Mouse (Mus musculus) urinary bladder, postnatal 36 days (tissue): Measurements from ENCODE around the gene Khdrbs1.
"Not testable (repeated sequence)": the region's sequence is repeated elsewhere in the genome, so short reads cannot be mapped to it uniquely, and the experiment has no call there.

Source experiments
- DNase-seq, 2 experiments: peaks; one replicate each; pipeline ENCODE4 v3.0.0; 2022; ENCODE audit warnings: low spot score in 2 of 2, mixed read lengths in 1 of 2

Gene Khdrbs1

GRCm38 (mm10) chr4:129743494-129743893 is 1.4 kb upstream of the Khdrbs1 start:
- DNase-seq: no peak

GRCm38 (mm10) chr4:129743010-129743390 is 897 bp upstream of the Khdrbs1 start:
- DNase-seq: no peak

- no peak for DNase-seq
Measured at GRCm38 (mm10) chr4:129741974-129742231, 200 bp downstream of the Khdrbs1 start.

- DNase-seq: peak; percentile 28 to 36
Measured at GRCm38 (mm10) chr4:129741251-129741973, 691 bp downstream of the Khdrbs1 start.

- DNase-seq: no peak
Measured at GRCm38 (mm10) chr4:129739111-129739645, 2.9 kb downstream of the Khdrbs1 start.

- DNase-seq: no peak
Measured at GRCm38 (mm10) chr4:129736173-129736572, 5.9 kb downstream of the Khdrbs1 start.

GRCm38 (mm10) chr4:129735485-129735884 is 6.6 kb downstream of the Khdrbs1 start:
- DNase-seq: not testable (repeated sequence)

GRCm38 (mm10) chr4:129731423-129731822 is 10.7 kb downstream of the Khdrbs1 start:
- DNase-seq: no peak

- no peak for DNase-seq
Measured at GRCm38 (mm10) chr4:129716310-129716709, 25.8 kb downstream of the Khdrbs1 start.

GRCm38 (mm10) chr4:129709486-129710129 is 32.5 kb downstream of the Khdrbs1 start:
- DNase-seq: no peak

GRCm38 (mm10) chr4:129706750-129707149 is 35.4 kb downstream of the Khdrbs1 start:
- DNase-seq: no peak

- DNase-seq: peak in 1 of 2 experiments; percentile 50
Measured at GRCm38 (mm10) chr4:129702454-129702853, 39.6 kb downstream of the Khdrbs1 start.

GRCm38 (mm10) chr4:129701503-129702377 is 40.4 kb downstream of the Khdrbs1 start:
- DNase-seq: peak; percentile 81 to 86

- DNase-seq: not testable (repeated sequence)
Measured at GRCm38 (mm10) chr4:129700661-129701060, 41.4 kb downstream of the Khdrbs1 start.

GRCm38 (mm10) chr4:129700216-129700615 is 41.9 kb downstream of the Khdrbs1 start:
- DNase-seq: no peak

GRCm38 (mm10) chr4:129697191-129697590 is 44.9 kb downstream of the Khdrbs1 start:
- DNase-seq: no peak

GRCm38 (mm10) chr4:129696158-129696985 is 45.7 kb downstream of the Khdrbs1 start, which contains the start of gene Tmem39b:
Tmem39b (minus strand) TSS chr4:129696838.
- DNase-seq: peak; percentile 88 to 92

- no peak for DNase-seq
Measured at GRCm38 (mm10) chr4:129695815-129696157, 46.3 kb downstream of the Khdrbs1 start.

GRCm38 (mm10) chr4:129684531-129684930 is 57.6 kb downstream of the Khdrbs1 start:
- no peak for DNase-seq

GRCm38 (mm10) chr4:129683901-129684493 is 58.1 kb downstream of the Khdrbs1 start:
- DNase-seq: no peak

GRCm38 (mm10) chr4:129681837-129682236 is 60.3 kb downstream of the Khdrbs1 start:
- no peak for DNase-seq
